Mouse (Mus musculus) c-Kit-negative CD71-positive TER-119-positive erythroid progenitor cells, embryonic 14.5 days (primary cell): ENCODE measurements around the gene Rarg.
"Not testable (repeated sequence)": the region's sequence is repeated elsewhere in the genome, so short reads cannot be mapped to it uniquely, and the experiment has no call there.

Experiments
- DNase-seq: peaks from one replicate; pipeline ENCODE4 v3.0.0-alpha.2; 2013; ENCODE audit warnings: low read depth, low spot score

Rarg gene

DNA sequence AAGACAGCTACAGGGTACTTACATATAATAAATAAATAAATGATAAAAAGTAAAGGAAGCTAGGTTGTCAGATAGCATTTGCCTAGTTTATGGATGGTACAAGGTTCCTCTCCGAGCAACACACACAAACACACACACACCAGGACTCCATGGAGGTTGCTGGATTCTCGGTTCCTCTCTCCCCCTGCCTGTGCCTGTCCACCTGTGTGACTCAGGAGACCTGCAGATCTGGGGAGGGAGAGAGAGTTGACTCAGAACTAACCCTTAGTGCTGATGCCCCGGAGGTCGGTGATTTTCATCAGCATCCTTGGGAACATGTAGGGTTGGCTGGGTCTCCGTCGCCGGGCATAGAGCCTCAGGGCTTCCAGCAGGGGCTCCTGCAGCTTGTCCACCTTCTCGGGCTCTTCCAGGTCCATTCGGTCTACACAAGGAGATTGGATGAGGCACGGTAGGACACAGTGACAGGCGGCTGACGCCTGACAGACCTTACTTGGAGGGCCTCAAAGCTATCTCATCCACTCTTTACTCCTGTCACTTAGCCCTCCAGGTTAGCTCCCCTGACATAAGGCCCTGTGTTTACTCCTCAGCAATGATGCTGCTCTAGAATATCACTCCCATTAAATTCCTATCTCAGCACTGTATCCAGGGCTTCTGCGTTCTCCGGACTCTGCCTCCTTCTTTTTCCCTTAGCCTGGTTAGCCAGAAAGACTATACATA lies 18.6 kb downstream of the Rarg start:
- DNase-seq: no peak

DNA sequence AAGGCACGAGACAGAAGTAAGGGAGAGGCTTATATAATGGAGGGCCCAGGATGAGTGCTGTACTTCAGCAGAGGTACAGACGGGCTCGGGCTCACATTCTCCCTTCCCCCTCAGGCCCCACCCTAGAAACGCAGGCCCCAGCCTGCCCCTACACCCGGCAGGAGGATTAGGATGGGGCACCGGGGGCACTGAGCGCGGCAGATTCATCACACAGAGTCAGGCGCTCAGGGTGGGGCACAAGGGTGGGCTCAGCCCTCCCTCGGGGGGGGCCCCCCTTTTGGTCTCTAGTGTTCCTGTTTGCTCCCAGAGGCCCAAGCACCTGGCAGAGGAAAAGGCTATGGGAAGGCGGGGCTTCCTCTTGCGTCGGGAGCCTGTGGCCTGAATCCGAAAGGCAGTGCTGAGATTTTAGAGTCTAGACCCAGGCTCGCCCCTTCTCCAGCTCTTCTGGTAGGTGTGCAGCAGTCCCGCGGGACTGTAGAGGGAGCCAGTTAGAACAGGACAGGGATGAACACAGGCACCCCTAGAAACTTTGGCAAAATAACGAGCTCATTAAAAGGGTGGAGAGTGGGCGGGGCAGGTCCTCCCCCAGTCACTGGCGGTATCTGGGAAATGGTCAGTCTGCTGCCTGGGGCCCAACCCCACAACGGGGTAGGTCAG lies 21.8 kb downstream of the Rarg start:
- no peak for DNase-seq

DNA sequence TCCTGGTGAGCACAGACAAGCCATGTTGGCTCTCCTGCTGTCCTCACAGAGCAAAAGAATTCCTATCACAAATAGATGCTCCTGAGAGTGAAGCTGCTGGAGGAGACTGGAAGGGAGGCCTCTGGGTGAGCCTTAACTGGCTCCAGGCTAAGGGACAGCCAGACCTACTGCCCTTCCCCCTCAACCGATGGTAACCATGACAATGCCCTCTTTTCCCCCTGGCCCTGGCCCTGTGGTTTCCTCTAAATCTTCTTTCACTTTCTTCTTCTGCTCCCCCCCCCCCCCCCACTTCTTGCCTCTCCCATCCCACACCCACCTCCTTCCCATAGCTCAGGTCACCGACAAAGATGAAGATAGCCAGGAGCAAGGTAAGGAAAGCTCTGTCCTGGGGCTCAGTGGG lies 23.4 kb downstream of the Rarg start:
- DNase-seq: no peak

DNA sequence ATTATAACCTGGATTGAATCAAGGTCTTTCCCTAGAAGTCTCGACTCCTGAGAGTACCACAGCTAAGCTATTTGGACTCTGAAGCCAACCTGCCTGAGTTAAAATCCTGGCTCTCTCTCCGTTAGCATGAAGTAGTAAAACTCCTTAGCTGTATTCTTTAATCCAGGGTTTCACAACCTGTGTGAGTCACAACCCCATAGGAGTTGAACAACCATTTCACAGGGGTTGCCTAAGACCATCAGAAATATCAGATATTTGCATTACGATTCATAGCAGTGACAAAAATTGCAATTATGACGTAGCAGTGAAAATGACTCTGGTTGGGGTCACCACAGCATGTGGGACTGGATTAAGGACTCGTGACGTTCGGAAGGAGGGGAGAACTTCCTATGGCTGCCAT lies 24.6 kb downstream of the Rarg start:
- DNase-seq: no peak

DNA sequence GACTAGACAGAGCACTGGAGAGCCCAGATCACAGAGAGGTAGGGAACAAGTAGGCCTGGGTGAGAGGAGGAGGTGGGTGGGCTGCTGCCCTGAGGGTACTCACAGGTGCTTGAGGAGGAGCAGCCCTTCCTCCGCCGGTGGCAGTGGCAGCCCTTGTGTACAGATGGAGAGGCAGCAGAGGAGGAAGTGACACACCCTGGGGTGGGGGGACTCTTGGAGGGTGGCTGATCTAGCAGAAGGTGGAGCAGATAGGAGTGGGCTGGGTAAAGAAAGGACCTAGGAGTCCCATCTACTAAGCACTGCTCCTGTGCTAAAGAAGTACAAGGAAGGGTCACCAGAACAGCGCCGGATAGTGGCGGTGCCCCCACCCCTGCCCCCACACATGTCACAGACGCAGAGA lies 25.6 kb downstream of the Rarg start, which contains the start of gene Itgb7:
Gene Itgb7, minus strand, starts transcription at position 197 of the 400 bp plus-strand sequence.
- no peak for DNase-seq

DNA sequence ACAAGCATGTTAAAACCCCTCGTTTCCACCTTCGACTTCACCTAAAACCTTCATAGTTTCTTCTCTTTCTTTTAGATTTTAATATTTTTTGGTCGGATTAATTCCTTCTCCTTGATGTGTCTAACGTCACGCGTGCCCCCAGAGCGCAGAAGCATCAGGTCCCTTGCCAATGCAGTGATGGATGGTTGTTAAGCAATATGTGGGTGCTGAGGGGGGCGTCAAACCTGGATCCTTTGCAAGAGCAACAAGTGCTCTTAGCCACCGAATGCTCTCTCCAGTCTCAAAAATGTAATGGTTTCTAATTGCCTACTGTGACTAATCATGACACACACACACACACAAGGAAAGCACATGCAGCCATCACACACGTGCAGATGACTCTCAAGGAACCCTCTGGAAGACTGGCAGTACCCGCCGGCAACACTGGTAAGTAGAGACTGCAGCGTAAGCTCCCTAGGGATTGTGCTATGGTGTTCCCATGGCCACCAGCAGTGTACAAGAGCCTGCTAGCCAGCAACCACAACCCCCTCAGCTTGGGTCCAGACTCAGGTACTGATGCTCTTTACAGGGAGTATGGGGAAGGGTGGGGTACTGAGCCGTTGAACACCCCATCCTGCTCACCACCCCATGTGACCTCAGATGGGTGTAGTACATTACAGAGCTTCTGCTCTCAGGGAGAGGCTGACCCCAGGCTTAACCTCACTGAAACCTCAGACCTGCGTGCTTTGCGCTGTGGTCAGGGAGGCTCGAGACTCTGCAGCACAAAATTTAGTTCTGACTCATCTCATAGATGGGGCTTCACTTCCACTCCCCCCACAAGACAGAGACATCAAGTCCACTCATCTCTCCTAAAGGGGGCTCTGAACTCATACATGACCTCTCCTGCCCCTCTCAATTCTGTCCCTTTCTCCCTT lies 26.7 kb downstream of the Rarg start:
- no peak for DNase-seq

DNA sequence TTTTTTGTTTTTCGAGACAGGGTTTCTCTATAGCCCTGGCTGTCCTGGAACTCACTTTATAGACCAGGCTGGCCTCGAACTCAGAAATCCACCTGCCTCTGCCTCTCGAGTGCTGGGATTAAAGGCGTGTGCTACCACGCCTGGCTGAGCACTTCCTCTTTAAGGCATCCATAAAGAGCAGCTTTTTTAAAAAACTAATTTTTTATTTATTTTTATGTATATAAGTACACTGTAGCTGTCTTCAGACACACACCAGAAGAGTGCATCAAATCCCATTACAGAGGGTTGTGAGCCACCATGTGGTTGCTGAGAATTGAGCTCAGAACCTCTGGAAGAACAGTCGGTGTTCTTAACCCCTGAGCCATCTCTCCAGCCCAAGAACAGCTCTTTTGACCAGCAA lies 31.7 kb downstream of the Rarg start:
- DNase-seq: not testable (repeated sequence)

DNA sequence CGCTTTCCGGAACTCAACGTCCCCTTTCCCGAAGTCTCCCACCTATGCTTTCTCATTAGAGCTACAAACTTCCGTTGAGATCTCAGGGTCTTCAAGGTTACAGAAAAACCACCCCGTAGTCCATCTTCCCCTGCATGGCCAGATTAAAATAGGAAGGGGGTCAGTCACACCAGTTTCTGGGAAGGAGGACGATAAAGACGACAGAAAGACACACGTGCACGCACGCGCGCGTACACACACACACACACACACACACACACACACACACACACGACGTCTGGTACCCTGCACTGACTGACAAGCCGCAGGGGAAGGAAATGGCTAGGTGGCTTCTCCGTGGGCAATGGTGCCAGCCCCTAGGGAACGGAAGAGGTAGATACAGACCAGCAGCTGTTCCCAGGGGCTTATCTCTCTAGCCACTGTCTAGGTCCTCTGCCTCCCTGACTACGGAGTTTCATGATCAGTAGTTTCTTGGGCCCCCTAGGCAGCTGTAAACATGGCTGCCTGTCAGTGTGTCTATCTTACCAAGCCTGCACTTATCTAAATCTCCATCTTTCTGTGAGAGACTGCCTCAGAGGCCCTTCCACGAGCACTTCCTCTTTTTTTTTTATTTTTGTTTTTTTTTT lies 32.2 kb downstream of the Rarg start:
- no peak for DNase-seq

DNA sequence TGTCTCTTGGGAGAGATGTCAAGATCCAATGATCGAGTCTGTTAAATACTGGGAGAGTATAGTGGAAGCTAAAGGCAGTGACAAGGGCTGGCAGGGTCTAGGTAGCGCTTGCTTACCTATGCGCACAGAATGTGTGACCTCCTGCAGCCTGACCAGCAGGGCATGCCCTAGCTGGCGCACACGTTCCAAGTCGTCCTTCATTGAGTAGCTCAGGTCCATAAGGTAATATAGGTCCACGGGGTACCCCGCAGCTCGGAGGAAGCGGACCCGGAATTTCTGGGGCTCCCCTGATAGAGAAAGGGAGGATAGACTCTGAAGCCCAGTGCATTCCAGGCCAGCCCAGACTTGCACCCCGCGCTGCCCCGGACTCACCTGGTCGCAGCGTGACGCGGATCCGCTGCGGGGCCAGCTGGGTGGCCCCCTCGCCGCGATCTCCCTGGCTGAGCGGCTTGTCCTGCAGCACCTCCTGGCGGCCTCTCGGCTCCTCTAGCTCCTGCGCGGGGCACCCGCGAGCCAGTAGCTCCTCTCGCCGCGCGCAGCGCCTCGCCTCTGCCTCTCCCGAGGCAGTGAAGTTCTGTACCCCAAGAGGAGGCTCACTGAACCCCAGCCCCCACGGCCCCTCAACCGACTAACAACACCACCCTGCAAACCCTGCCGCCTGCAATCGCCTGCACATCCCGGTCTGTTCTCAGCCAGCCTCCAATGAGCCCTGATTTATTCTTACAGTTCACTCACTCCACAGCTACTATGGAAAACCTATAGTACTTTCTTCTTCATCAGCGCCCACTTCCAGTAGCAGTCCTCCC lies 32.9 kb downstream of the Rarg start:
- no peak for DNase-seq

DNA sequence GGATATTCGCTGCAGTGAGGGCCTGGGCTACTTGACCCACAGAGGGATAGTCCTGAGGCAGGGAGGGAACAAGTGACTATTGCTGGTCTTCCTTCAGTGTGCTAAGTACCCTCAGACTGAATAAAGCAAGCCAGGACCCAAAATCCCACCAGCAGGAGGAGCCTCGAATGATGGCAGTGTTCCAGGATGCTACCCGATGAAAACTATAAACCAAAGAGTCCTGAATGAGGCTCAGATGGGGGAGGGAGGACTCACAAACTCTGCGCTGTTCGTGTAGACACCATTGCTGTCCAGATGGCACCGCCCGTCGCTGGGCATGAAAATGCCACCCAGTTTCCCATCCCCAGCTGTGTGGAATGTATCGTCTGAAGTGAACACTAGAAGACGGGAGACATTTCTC lies 34.9 kb downstream of the Rarg start:
- DNase-seq: no peak

DNA sequence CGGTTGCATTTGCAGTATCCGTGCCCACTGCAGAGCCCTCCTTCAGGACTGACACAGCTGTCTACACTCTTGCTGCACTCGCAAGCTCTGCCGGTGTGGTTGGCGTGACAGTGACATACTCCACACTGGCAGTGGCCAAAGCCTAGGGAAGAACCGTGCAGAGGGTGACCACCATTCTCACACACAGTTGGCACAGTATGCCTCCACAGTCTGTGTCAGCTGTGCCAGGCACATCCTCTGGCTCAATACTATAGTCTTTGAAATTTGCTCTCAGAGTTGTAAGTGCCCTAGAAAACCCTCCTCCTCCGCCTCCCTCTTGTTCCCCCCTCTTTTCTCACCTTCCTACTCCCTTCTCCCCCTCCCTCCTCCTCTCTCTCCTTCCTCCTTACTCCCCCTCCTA lies 40.0 kb downstream of the Rarg start:
- no peak for DNase-seq

DNA sequence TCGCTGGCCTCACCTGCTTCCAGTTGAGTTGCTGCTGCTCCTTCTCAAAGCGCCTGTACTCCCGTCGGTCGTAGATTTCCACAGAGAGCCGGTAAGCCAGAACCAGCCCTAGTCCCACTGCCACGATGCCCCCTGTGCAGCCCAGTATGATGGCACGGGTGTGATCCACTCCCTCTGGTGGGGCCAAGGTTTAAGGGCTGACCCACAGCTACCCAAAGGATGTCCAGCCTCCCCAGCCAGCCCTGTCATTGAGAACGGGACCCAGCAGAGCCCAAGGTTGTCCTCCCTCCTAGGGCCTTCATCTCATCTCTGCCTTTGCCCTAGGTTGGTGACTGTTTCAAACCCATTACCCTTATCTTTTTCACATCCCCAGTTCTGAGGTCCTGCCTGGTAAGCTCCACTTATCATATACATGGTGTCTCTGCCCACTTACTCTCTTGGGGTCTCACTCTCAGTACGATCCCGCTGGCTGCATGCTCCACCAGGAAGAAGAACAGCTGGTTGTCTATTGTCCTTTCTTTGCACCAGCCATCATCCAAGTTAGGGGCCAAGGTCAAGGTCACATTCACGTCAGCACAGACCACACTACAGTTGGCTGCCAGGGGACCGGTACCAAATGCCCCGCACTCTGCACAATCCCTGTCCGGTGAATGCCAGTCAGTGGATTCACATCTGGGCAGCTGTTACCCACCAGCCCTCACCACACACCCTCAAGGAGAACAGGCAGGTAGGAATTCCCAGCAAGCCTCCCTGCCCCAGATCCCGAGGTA lies 40.7 kb downstream of the Rarg start:
- no peak for DNase-seq

DNA sequence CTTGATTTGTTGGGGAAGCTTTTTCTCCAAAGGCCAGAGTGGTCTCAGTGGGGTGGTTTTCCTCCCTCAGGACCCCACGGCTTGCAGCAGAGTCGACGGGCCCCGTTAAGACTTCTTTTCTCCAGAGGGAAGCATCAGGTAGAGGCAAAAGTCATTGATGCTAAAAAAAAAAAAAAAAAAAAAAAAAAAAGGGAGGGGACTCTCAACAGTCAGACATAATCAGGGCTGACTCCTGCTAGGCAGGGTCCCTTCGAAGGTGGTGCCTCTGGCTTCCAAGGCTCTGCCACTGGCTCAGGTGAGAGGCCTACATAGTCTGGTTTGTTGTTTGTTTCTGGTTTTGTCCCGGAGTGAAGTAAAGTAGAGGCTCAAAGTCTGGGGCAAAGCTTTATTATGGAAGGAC lies 41.7 kb downstream of the Rarg start:
- no peak for DNase-seq

DNA sequence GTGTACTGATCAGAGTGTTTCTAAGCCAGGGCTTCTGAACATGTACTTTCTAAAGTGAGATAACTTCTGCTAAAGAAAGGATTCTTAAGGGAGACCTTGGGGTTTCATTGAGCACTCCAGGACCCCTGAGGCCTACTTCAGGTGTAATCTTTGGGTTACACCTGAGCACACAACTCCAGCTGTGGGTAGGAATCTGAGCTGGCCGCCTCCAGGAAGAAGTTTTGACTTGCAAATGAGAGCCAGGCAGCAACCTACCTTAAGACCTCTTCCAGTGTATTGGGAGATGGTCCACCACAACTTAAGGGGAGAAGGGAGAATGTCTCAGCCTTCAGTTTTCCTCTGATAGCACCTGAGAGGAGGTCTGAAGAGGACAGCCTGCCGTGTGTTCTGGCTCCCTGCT lies 43.2 kb downstream of the Rarg start:
- no peak for DNase-seq

DNA sequence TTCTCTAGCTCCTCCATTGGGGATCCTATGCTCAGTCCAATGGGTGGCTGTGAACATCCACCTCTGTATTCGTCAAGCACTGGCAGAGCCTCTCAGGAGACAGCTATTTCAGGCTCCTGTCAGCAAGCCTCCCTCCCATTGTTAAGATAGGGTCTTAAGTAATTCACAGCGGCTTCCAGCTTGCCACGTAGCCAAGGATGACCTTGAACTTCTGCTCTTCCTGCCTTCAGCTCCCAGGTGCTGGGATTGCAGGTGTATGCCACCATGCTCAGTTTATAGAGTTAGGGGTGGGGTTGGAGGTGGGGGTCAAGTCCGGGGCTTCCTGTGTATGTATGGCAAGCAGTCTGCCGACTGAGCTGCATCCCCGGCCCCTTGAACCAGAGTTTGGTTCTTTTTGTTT lies 45.4 kb downstream of the Rarg start:
- DNase-seq: no peak

DNA sequence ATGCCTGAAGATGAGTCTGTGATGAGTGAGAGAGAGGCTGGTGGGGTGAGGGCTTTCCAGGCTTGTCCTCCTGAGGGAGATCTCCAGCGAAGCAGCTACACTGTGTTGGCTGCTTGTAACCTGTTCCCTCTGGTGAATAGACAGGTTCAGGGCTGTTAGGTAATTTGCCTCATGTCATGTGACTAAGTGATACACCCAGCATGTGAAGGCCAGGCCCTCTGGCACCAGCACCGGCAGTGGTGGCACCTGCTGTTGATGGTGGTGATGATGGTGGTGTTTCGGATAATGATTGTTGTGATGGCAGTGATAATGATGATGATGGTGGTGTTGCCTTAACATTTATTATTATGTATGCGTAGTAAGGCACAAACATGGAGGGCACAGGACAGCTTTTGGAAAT lies 46.5 kb downstream of the Rarg start:
- DNase-seq: no peak

DNA sequence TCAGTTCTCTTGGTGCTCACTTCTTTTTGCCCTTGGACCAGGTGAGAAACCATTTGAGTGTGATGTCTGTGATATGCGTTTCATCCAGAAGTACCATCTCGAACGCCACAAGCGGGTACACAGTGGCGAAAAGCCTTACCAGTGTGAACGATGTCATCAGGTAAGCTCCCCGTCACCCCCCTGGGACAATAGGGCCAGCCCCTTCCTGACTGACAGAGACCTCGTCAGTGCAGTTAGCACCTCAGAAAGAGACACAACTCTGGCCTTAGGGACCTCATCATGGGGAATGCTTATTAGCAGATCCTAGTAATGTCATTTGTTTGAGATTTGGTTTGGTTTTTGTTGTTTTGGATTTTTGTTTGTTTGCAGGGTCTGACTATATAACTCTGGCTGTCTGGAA lies 48.2 kb downstream of the Rarg start:
- no peak for DNase-seq

DNA sequence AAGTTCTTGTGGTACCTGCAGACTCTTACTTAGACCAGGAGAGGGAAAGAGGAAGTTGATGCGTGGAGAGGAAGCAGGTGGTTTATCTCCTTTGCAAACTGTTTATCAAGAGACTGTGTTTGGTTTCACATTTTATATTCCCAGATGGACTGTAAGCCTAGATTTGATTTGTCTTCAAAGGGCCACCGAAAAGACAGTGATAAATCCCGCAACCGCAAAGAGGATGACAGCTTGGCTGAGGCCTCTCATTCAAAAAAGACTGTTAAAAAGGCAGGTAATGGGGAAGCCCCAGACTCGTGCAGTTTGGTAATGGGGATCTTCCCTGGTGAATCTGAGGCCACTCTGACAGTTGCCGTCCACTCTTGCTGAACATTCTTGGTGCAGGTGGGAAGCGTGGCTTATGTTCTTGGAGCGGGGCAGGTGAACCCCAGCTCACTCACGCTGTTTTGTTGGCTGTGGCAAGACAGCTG lies 49.2 kb downstream of the Rarg start:
- no peak for DNase-seq

DNA sequence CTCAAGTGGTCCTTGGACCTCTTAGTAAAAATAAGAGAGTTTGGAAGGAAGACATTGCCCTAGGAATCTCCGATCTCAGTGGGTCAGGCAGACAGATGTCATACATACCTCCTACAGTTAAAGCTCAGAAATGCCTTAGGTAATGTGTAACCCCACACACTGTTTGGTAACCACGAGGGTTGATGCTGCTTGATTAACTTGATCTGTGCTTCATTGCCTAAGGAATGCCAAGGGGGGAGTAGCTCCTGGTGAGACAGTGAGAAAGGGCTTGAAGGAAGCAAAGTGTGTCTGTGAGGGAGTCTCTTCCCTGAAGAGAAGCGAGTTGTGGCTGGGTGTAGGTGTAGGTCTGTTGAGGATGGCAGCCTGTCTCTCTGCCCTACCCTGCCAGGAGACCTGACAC lies 50.0 kb downstream of the Rarg start:
- DNase-seq: no peak

DNA sequence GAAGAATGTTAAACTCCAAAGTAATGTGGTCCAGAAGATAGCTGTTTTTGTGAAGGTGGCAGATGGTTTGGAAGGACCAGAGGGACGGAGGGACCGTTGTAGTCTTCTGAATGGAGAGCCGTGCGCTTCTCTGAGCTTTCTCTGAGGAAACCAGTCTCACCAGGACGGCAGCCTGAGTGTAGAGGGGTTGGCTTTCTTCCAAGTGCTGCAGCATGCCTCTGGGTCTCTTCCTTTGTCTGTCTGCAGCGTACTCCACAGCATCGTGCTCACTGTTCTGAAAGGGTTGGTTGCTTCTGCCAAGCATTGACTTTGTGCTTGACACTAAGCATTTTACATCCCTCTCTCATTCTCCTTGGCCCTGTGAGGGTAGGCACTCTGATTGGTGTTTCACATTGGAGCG lies 51.5 kb downstream of the Rarg start:
- DNase-seq: no peak
